Mouse (Mus musculus) midbrain, postnatal 0 days (tissue): ENCODE measurements around the gene Ybx2. TPM values are rescaled to one million over a fixed set of nuclear protein-coding genes. Genes with fewer than 3 reads are reported as not detected.
A peak's percentile ranks its signal among the peaks of the same experiment; 100 is the strongest.

ENCODE experiments used
- ATAC-seq: fragments of 200-750 bp; cut with Nextera tagmentation; 2 replicates; pipeline ENCODE4 v1.8.0; 2017; ENCODE audit warnings: moderate number of reproducible peaks, mild to moderate bottlenecking, moderate TSS enrichment, moderate library complexity; ENCODE audit not compliant: low FRiP score
- DNase-seq: peaks from one replicate; pipeline ENCODE4 v3.0.0-alpha.2; 2015; ENCODE audit warnings: low spot score
- H3K27ac ChIP-seq: fragments of 300-500 bp; sonication (generic); 2 replicates; pipeline ENCODE4 v1.5.1; 2014; ENCODE audit warnings: low read depth, mild to moderate bottlenecking, low read length, mixed read lengths
- H3K27me3 ChIP-seq: fragments of 300-500 bp; sonication (generic); 2 replicates; pipeline ENCODE4 v1.6.1; 2014; ENCODE audit warnings: low read length, control low read depth, mixed read lengths; ENCODE audit not compliant: insufficient read depth
- H3K36me3 ChIP-seq: fragments of 300-500 bp; sonication (generic); 2 replicates; pipeline ENCODE4 v1.6.1; 2014; ENCODE audit warnings: low read length, control low read depth, mixed read lengths; ENCODE audit not compliant: insufficient read depth
- H3K4me1 ChIP-seq: fragments of 300-500 bp; sonication (generic); 2 replicates; pipeline ENCODE4 v1.6.1; 2014; ENCODE audit warnings: mild to moderate bottlenecking, control low read depth, antibody characterized with exemption, low read length, mixed read lengths; ENCODE audit not compliant: insufficient read depth
- H3K4me2 ChIP-seq: fragments of 300-500 bp; sonication (generic); 2 replicates; pipeline ENCODE4 v1.6.1; 2014; ENCODE audit warnings: low read depth, mild to moderate bottlenecking, low read length, mixed read lengths; ENCODE audit not compliant: poor library complexity, severe bottlenecking
- H3K4me3 ChIP-seq: fragments of 300-500 bp; sonication (generic); 2 replicates; pipeline ENCODE4 v1.5.1; 2014; ENCODE audit warnings: low read depth, mild to moderate bottlenecking, low read length, moderate library complexity
- H3K9ac ChIP-seq: fragments of 300-500 bp; sonication (generic); replicated peaks from 2 replicates; pipeline ENCODE4 v1.6.1; 2014; ENCODE audit warnings: mild to moderate bottlenecking, low read length, moderate library complexity, mixed read lengths; ENCODE audit not compliant: poor library complexity, severe bottlenecking
- H3K9me3 ChIP-seq: fragments of 300-500 bp; sonication (generic); 2 replicates; pipeline ENCODE4 v1.6.1; 2016; ENCODE audit warnings: low read length, control low read depth
- CTCF ChIP-seq: IDR thresholded peaks from 2 replicates; pipeline ENCODE4 v1.5.1; 2016; ENCODE audit warnings: antibody characterized with exemption, mild to moderate bottlenecking
- WGBS: fragments of 180-500 bp; shearing (Covaris S2); extraction: QIAGEN DNeasy Blood & Tissue Kit; methylation state at CpG from one replicate; pipeline ENCODE4 v1.1.7; 2014; 5-methylcytosine and 5-hydroxymethylcytosine counted together
- polyA plus RNA-seq: library from polyadenylated mRNA; unstranded; fragments of >200 nt; fragmentation: Nextera tagmentation; extraction: Ambion mirVana; gene quantifications from 2 replicates; pipeline ENCODE4 v1.2.1, GENCODE M21; 2015
- total RNA-seq: library from RNA; depleted of rRNA; stranded (reverse); fragments of >200 nt; gene quantifications from 2 replicates; pipeline ENCODE4 v1.2.3, GENCODE M21; 2014

Gene Ybx2
- total and polyA plus RNA-seq, 2 experiments from 2014 or later: 4.2 to 5.0 TPM

DNA sequence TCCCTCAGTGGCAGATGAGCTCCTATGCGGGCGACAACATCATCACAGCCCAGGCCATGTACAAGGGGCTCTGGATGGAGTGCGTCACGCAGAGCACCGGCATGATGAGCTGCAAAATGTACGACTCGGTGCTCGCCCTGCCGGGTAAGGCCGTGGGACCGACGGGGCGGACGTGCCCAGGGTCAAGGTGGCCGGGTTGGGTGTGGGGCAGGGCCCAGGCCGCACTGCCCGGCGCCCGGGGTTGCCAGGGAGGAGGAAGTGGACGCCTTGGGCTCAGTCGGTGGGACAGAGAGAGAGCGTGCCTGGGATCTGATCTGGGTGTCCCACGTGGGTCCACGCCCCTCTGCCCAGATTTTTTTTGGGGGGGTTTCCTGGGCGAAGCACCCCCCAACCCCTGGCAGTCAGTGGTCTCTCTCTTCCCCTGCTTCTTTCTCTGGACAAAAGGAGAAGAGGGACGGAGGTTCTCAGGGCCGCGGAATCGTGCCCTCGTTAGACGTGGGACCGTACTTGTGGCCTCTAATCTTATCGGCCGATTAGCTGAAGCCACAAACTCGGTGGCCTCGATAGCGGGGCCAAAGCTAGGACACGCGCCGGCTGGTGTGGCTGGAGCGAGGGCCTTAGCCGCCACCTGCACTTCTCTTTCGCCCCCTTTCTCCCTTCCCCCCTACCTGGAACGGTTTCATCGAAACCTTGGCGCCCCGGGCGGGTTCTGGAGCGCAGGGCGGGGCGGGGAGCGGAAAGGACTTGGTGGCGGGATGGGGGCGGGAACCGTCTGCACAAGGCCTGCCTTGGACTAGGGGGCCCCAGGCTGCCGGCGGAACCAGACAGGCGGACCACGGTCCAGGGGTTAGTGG is 30.6 kb downstream of the Ybx2 start:
- H3K4me1 ChIP-seq: no peaks in the 10 kb centered on the region
- no peak for TF ChIP-seq CTCF
- no peaks in the 10 kb centered on the region for H3K9me3 ChIP-seq
- no peak for DNase-seq
- no peak for ATAC-seq
- H3K4me3 ChIP-seq: peak overlapping the region; percentile 23; the same call in 1 of the 2 replicates
- no peak overlapping the region for H3K27ac ChIP-seq
- WGBS: 2% methylated on average over 58 of the region's 59 CpGs
- peaks cover 13% of the 10 kb centered on the region for H3K36me3 ChIP-seq
- H3K27me3 ChIP-seq: peaks cover 49% of the 10 kb centered on the region
- peak overlapping the region; percentile 29; the same call in 1 of the 2 replicates for H3K9ac ChIP-seq
- H3K4me2 ChIP-seq: peak overlapping the region; percentile 36

DNA sequence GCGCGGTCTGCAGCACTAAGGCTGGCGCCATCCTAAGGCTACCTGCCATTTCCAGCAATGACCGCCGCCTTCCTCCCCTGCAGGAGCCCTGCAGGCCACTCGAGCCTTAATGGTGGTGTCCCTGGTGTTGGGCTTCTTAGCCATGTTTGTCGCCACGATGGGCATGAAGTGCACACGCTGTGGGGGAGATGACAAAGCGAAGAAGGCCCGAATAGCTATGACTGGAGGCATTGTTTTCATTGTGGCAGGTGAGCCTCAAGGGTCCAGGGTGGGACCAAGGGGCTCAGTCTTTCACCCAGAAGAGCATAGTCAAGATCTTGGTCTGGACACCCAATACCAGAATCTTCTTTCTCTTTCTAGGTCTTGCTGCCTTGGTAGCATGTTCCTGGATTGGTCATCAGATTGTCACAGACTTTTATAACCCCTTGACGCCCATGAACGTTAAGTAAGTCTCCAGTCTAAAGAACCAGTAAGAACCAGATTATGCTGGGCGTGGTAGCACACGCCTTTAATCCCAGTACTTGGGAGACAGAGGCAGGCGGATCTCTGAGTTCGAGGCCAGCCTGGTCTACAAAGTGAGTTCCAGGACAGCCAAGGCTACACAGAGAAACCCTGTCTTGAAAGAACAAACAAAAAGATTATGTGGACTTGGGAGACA is 31.4 kb downstream of the Ybx2 start:
- TF ChIP-seq CTCF: no peak
- DNase-seq (no peak), ATAC-seq (no peak)
- WGBS: 42% methylated on average over 17 of the region's 17 CpGs
- Histone ChIP-seq H3K4me2 (peak overlapping the region; percentile 36), H3K27me3 (peaks cover 46% of the 10 kb centered on the region), H3K36me3 (peaks cover 13% of the 10 kb centered on the region), H3K27ac (no peak overlapping the region), H3K9ac (0 out of 2 replicates have a peak overlapping the region, but pooled peaks have one; percentile 29), H3K4me1 (no peaks in the 10 kb centered on the region), H3K4me3 (peak overlapping the region; percentile 23; the same call in 1 of the 2 replicates), H3K9me3 (no peaks in the 10 kb centered on the region)

DNA sequence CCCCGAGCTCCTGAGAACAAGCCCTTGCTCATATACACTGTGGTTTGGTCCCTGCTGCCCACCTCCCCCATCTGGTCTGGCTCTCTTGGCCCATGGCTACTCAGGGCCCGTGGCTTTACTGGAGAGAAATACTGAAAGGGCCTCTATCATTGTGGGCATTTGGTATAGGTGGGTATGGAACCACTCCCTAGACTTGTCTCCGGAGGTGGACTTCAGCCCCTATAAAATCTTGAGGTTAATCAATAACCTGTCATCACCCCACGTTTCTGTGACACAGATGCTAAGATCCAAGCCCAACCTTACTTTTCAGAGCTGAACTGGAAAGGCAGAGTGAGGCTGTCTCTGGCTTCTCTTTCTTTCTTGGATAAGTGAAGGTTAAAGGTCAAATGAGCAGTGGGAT is 33.2 kb downstream of the Ybx2 start:
- DNase-seq (no peak), ATAC-seq (no peak)
- Histone ChIP-seq H3K27me3 (peaks cover 30% of the 10 kb centered on the region), H3K4me3 (no peak overlapping the region), H3K4me1 (no peaks in the 10 kb centered on the region), H3K9ac (no peak overlapping the region), H3K9me3 (no peaks in the 10 kb centered on the region), H3K4me2 (no peak overlapping the region), H3K27ac (no peak overlapping the region), H3K36me3 (peaks cover 22% of the 10 kb centered on the region)
- TF ChIP-seq CTCF: no peak
- WGBS: 91% methylated on average over 4 of the region's 4 CpGs

DNA sequence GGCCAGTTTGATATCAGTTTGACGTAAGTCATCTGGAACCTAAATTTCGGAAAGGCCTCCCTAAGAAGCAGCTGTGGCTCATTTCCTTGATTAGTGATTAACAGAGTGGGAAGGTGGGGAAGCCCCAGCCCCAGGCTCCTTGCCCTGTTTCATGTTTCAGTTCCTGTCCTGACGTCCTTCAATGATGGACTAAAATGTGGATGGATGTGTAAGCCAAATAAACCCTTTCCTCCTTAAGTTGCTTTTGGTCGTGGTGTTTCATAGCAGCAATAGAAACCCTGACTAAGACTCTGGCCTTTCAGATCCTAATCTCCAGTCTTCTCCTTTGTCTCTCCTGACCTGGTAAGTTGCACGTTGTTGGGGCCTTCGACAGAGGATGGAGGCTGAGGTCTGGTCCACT is 34.6 kb downstream of the Ybx2 start:
- Histone ChIP-seq H3K4me3 (no peak overlapping the region), H3K9me3 (no peaks in the 10 kb centered on the region), H3K36me3 (peaks cover 35% of the 10 kb centered on the region), H3K27ac (no peak overlapping the region), H3K27me3 (peaks cover 21% of the 10 kb centered on the region), H3K9ac (no peak overlapping the region), H3K4me2 (no peak overlapping the region), H3K4me1 (no peaks in the 10 kb centered on the region)
- ATAC-seq (no peak), DNase-seq (no peak)
- 89% methylated on average over 6 of the region's 6 CpGs for WGBS
- no peak for TF ChIP-seq CTCF

DNA sequence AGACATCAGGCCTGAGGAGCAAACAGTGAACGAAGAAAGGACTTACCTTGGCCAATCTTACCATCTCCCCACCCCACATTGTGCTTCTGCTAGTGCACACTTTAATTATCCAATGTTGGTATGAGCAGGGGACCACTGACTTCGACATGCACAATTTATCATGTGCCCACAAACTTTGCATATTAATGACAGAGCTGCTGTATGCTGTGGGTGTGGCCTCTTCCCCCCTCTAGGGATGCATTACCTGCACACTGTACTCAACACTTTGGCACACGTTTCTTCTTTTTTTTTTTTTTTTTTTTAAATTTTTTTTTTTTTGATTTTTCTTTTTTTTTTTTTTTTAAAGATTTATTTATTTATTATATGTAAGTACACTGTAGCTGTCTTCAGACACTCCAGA is 35.2 kb downstream of the Ybx2 start:
- no peak for TF ChIP-seq CTCF
- Histone ChIP-seq H3K27me3 (peaks cover 17% of the 10 kb centered on the region), H3K36me3 (peaks cover 36% of the 10 kb centered on the region), H3K4me1 (no peaks in the 10 kb centered on the region), H3K4me2 (no peak overlapping the region), H3K27ac (no peak overlapping the region), H3K9ac (no peak overlapping the region), H3K4me3 (no peak overlapping the region), H3K9me3 (no peaks in the 10 kb centered on the region)
- WGBS: 88% methylated on average over 3 of the region's 3 CpGs
- DNase-seq: no peak
- no peak for ATAC-seq

DNA sequence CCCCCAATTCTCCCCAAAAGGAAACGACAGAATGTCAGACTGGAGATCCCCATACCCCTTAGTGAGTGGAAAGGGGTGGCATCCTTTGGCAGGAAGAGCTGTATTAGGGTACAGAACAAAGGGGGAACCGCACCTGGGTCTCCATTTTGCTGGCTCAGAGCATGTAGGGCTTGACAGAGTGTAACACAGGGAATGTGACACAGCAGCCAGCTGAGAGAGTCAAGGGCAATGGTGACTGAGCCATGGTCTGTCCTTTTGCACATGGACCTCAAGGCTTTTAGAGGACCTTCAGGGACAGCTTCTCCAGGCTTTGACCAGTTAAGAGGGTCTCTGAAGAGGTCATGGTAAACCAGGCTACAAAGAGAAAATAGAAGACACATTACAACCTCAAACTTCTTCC is 39.3 kb downstream of the Ybx2 start:
- peaks cover 28% of the 10 kb centered on the region for H3K36me3 ChIP-seq
- H3K4me2 ChIP-seq: no peak overlapping the region
- no peaks in the 10 kb centered on the region for H3K27me3 ChIP-seq
- no peak overlapping the region for H3K27ac ChIP-seq
- no peak overlapping the region for H3K4me3 ChIP-seq
- H3K4me1 ChIP-seq: peaks cover 4% of the 10 kb centered on the region; the same call in 1 of the 2 replicates
- H3K9ac ChIP-seq: no peak overlapping the region
- WGBS: 93% methylated on average over 2 of the region's 2 CpGs
- H3K9me3 ChIP-seq: no peaks in the 10 kb centered on the region
- no peak for TF ChIP-seq CTCF
- no peak for DNase-seq
- ATAC-seq: no peak
